Mouse (Mus musculus): ENCODE results near the gene Lrrc26. TPM values are rescaled to one million over a fixed set of nuclear protein-coding genes. Genes with fewer than 3 reads are reported as not detected.

Gene Lrrc26
- total RNA-seq, 2 experiments from 2014 or later, result 0.26 TPM; not detected in 1

Other genes starting within 250 kb of the Lrrc26 start
- 10 to 100 TPM; 25.8 to 36.1 TPM for gene Nsmf, start 235.6 kb upstream of the Lrrc26 start, total RNA-seq (2021)
- not detected for gene Entpd8, start 209.6 kb upstream of the Lrrc26 start, total RNA-seq (2021)
- gene Noxa1, start 194.8 kb upstream of the Lrrc26 start, total RNA-seq (2021), result not detected
- gene Nrarp, start 109.2 kb upstream of the Lrrc26 start, total RNA-seq (2021), result 10 to 100 TPM; 14.9 to 17.4 TPM
- gene Tor4a, start 93.0 kb upstream of the Lrrc26 start, total RNA-seq (2021), result 1 to 10 TPM; 1.9 to 2.9 TPM
- 10 to 100 TPM; 31.1 to 40.5 TPM for gene Nelfb, start 78.4 kb upstream of the Lrrc26 start, total RNA-seq (2021)
- gene Stpg3, start 75.3 kb upstream of the Lrrc26 start, total RNA-seq (2021), result not detected
- gene Fam166a, start 71.2 kb upstream of the Lrrc26 start, total RNA-seq (2021), result not detected
- 100 to 1,000 TPM; 470 to 500 TPM for gene Tubb4b, start 65.2 kb upstream of the Lrrc26 start, total RNA-seq (2021)
- not detected for gene Slc34a3, start 55.6 kb upstream of the Lrrc26 start, total RNA-seq (2021)
- gene Rnf224, start 53.1 kb upstream of the Lrrc26 start, total RNA-seq (2021), result not detected
- gene Rnf208, start 47.7 kb upstream of the Lrrc26 start, total RNA-seq (2021), result 1 to 10 TPM; 1.9 to 2.2 TPM
- not detected for gene Cysrt1, start 47.5 kb upstream of the Lrrc26 start, total RNA-seq (2021)
- gene AL732309.1, start 43.1 kb upstream of the Lrrc26 start, total RNA-seq (2021), result 1 to 10 TPM; 1.3 to 1.4 TPM
- 10 to 100 TPM; 14.9 to 16.0 TPM for gene Tmem203, start 34.5 kb upstream of the Lrrc26 start, total RNA-seq (2021)
- gene Tprn, start 27.3 kb upstream of the Lrrc26 start, total RNA-seq (2021), result 1 to 10 TPM; 4.7 to 6.8 TPM
- 10 to 100 TPM; 39.5 to 40.3 TPM for gene Ssna1, start 17.5 kb upstream of the Lrrc26 start, total RNA-seq (2021)
- 10 to 100 TPM; 35.2 to 52.2 TPM for gene Anapc2, start 17.4 kb upstream of the Lrrc26 start, total RNA-seq (2021)
- gene Tmem210, start 1.8 kb upstream of the Lrrc26 start, total RNA-seq (2021), result not detected
- gene Grin1, start 29.3 kb downstream of the Lrrc26 start, total RNA-seq (2021), result under 1 TPM; 0.47 to 0.63 TPM
- 10 to 100 TPM; 21.0 to 25.2 TPM for gene Man1b1, start 42.4 kb downstream of the Lrrc26 start, total RNA-seq (2021)
- gene Dpp7, start 66.4 kb downstream of the Lrrc26 start, total RNA-seq (2021), result 1 to 10 TPM; 7.9 to 9.5 TPM
- 1 to 10 TPM; 9.0 to 9.8 TPM for gene Uap1l1, start 75.8 kb downstream of the Lrrc26 start, total RNA-seq (2021)
- gene Sapcd2, start 82.4 kb downstream of the Lrrc26 start, total RNA-seq (2021), result 1 to 10 TPM; 2.1 to 3.7 TPM
- gene Entpd2, start 106.0 kb downstream of the Lrrc26 start, total RNA-seq (2021), result 10 to 100 TPM; 29.9 to 30.5 TPM
- gene Npdc1, start 109.4 kb downstream of the Lrrc26 start, total RNA-seq (2021), result 10 to 100 TPM; 25.2 to 37.3 TPM
- gene Fut7, start 133.4 kb downstream of the Lrrc26 start, total RNA-seq (2021), result not detected
- gene Abca2, start 138.8 kb downstream of the Lrrc26 start, total RNA-seq (2021), result 10 to 100 TPM; 10.4 to 14.1 TPM
- under 1 TPM in 1 of 2 experiments, not detected in 1; 0.52 TPM for gene Clic3, start 166.9 kb downstream of the Lrrc26 start, total RNA-seq (2021)
- gene Paxx, start 171.2 kb downstream of the Lrrc26 start, total RNA-seq (2021), result 10 to 100 TPM; 23.5 to 25.2 TPM
- gene Ptgds, start 180.1 kb downstream of the Lrrc26 start, total RNA-seq (2021), result 1 to 10 TPM; 1.7 to 9.6 TPM
- gene Lcn12, start 204.0 kb downstream of the Lrrc26 start, total RNA-seq (2021), result not detected
- gene Fbxw5, start 210.8 kb downstream of the Lrrc26 start, total RNA-seq (2021), result 10 to 100 TPM; 65.5 to 66.7 TPM
- gene C8g, start 211.8 kb downstream of the Lrrc26 start, total RNA-seq (2021), result 1 to 10 TPM; 1.4 to 2.0 TPM

Measured in gastrocnemius, postnatal 10 days (tissue).